Mouse (Mus musculus) B cell, adult (primary cell): ENCODE measurements around the gene Megf11. TPM values are rescaled to one million over a fixed set of nuclear protein-coding genes. Genes with fewer than 3 reads are reported as not detected.

Experiments
- total RNA-seq: library from RNA; stranded (reverse); gene quantifications from 4 replicates; pipeline ENCODE4 v1.2.4, GENCODE M21; 2023; ENCODE audit not compliant: inconsistent age

Megf11 gene
- 0.54 TPM in 1 of 4 replicates, not detected in the others for total RNA-seq

DNA sequence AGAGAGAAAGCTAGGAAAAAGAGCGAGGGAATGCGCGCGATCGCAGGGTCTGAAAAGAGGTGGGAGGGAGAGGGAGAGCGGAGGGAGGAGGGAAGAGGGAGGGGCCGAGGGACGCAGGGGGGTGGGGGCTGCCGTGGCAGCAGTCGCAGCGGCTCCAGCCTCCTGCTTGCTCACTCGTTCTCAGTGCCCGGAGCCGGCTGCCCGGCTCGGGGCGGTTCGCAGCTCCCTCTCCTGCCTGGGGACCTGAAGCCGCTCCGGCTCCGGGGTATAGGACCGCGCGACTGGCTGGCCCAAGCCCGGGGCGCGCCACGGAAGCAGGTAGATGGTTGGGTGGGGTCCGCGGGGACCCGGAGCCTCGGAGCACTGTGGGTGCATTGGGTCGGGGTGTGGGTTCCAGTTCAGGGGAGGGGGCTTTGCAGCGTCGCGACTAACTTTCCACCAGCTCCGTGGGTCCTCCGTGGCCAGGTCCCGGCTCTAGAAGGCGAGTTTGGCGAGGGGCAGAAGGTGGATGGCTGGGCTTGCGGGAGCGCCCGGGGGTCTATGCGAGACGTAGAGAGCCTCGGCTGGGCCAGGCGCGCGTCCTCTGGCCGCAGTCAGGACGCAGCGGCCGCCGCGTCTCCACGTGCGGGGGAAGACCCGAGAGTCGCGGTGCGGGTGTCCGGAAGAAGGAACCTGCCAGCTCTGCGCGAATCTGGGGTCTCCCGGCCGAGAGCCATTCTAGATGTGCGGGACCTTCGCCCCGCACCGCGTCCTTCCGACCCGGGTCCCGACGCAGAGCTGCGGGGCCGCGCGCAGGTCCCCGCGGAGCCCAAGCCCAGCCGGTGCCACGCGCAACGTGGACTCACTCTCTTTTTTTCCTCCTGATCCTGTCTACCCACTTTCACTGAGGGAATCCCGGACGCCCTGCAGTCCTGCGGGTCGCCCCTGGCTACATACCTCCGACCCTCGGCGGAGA lies at the start of gene Megf11:
Gene Megf11 (plus strand): TSS at position 116 of the 955 bp plus-strand sequence.

DNA sequence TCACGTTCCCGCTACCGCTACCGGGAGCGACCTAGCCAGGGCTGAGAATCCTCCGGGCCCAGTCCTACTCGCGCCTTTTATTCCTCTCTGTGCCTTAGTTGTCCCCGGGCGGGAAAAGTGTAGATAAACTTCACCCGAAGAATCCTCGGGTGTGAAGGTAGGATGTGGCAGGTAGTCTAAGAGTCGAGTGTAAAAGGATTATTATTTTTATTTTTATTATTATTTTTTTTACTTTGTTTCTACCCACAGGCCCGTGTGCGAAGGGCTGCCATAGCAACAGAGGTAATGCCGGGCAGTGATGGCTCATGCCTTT lies 44.2 kb upstream of the Megf11 start, which contains the start of gene Dis3l:
Gene Dis3l (minus strand): TSS at position 35 of the 313 bp plus-strand sequence.

DNA sequence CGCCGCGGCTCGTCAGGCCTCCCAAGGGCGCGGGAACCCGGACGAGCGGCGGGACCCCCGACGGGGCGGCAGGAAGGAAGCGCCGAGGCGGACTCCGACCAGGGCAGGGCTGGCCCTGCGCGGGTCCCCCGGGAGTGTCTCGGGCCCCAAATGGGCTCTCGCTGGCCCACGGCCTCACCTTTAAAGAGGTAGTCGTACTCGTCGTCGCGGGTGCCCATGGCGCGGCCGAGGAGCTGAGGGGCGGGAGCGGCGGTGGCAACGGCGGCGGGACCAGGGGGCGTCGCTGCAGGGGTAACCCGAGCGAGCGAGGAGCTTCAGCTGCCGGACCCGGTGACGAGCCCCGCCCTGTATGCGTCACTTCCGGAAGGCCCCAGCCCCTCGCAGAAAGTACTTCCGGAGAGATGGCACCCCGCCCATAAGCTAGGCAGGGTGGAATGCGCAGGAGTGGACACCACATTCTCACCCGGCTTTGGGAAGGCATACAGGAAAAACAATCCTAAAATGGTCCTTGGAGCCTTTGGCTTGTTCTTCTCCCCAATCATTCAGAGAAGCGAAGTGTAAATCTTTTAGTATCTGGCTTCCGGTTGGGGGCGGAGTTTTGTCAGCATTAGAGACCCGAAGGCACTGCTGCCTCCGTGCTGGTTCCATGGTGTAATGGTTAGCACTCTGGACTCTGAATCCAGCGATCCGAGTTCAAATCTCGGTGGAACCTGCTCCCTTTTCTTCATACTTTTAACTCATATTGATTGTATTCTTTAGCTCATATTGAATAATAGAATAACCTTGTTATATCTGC lies 352.2 kb downstream of the Megf11 start, which contains the start of gene Rab11a:
Gene Rab11a (minus strand): TSS at position 353 of the 796 bp plus-strand sequence.

Other genes with a start within 250 kb of the Megf11 start
- 4.7 to 7.7 TPM (median 6.5 TPM) in 4 replicates for gene Zwilch, start 212.5 kb upstream of the Megf11 start, total RNA-seq
- 1,782 to 1,851 TPM (median 1,806 TPM) in 4 replicates for gene Rpl4, start 212.3 kb upstream of the Megf11 start, total RNA-seq
- 19.6 to 22.9 TPM (median 22.0 TPM) in 4 replicates for gene Snapc5, start 206.4 kb upstream of the Megf11 start, total RNA-seq
- gene Uchl4, start 150.4 kb upstream of the Megf11 start, total RNA-seq = 1.2 to 2.1 TPM (median 1.7 TPM) in 4 replicates
- gene Map2k1, start 132.0 kb upstream of the Megf11 start, total RNA-seq = 138 to 152 TPM (median 143 TPM) in 4 replicates
- gene Tipin, start 104.0 kb upstream of the Megf11 start, total RNA-seq = 18.5 to 25.3 TPM (median 23.4 TPM) in 4 replicates
- 21.5 to 26.9 TPM (median 23.4 TPM) in 4 replicates for gene Dis3l, start 44.3 kb upstream of the Megf11 start, total RNA-seq